Mouse (Mus musculus) heart, postnatal 0 days (tissue): ENCODE results near the gene Pccb.

Experiments used
- CTCF ChIP-seq: IDR thresholded peaks from 2 replicates; pipeline ENCODE4 v1.5.1; 2016; ENCODE audit warnings: antibody characterized with exemption, control low read depth, low read depth
- EP300 ChIP-seq: IDR thresholded peaks from 2 replicates; pipeline ENCODE4 v1.6.1; 2016; ENCODE audit warnings: antibody characterized with exemption, low read depth

GRCm38 (mm10) chr9:100993937-100994336 is 40.8 kb downstream of the Pccb start:
- TF ChIP-seq CTCF (no peak), EP300 (no peak)
